Mouse (Mus musculus) C2C12 (cell line): ENCODE data around the gene Ltbp2. TPM values are rescaled to one million over a fixed set of nuclear protein-coding genes. Genes with fewer than 3 reads are reported as not detected.

ENCODE experiments used
- H3K27me3 ChIP-seq: one replicate; pipeline ENCODE4 v1.6.1; 2011; ENCODE audit not compliant: control insufficient read depth, insufficient read depth, insufficient read length
- H3K36me3 ChIP-seq: one replicate; pipeline ENCODE4 v1.6.1; 2011; ENCODE audit not compliant: control insufficient read depth, insufficient read depth
- H3K4me3 ChIP-seq: one replicate; pipeline ENCODE4 v1.5.1; 2011; ENCODE audit warnings: mild to moderate bottlenecking, control low read depth; ENCODE audit not compliant: poor library complexity, insufficient read depth, severe bottlenecking
- H3K79me2 ChIP-seq: one replicate; pipeline ENCODE4 v1.6.1; 2011; ENCODE audit not compliant: control insufficient read depth, insufficient read depth
- H3K79me3 ChIP-seq: one replicate; pipeline ENCODE4 v1.6.1; 2011; ENCODE audit warnings: low read depth, control low read depth
- H3ac ChIP-seq: one replicate; pipeline ENCODE3; 2011; ENCODE audit warnings: low read depth; ENCODE audit not compliant: control insufficient read depth, insufficient read length
- CEBPB ChIP-seq: IDR thresholded peaks from one replicate; pipeline ENCODE4 v1.6.1; 2011; ENCODE audit warnings: low read depth, mild to moderate bottlenecking, control low read depth, moderate library complexity
- CTCF ChIP-seq: IDR thresholded peaks from one replicate; pipeline ENCODE4 v1.5.1; 2011; ENCODE audit not compliant: control insufficient read depth, insufficient read depth, insufficient read length
- FOSL1 ChIP-seq: IDR thresholded peaks from one replicate; pipeline ENCODE4 v1.8.0; 2011; ENCODE audit warnings: mild to moderate bottlenecking, low read length; ENCODE audit not compliant: poor library complexity, insufficient read depth, severe bottlenecking
- MAX ChIP-seq: IDR thresholded peaks from one replicate; pipeline ENCODE4 v1.6.1; 2011; ENCODE audit warnings: mild to moderate bottlenecking, control low read depth
- MYOD1 ChIP-seq: IDR thresholded peaks from one replicate; pipeline ENCODE4 v1.6.1; 2011; ENCODE audit warnings: low read depth; ENCODE audit not compliant: control insufficient read depth, insufficient read length
- MYOG ChIP-seq: IDR thresholded peaks from one replicate; pipeline ENCODE4 v1.6.1; 2011; ENCODE audit not compliant: control insufficient read depth, insufficient read length; ENCODE audit errors: extremely low read depth
- USF1 ChIP-seq: IDR thresholded peaks from one replicate; pipeline ENCODE4 v1.6.1; 2011; ENCODE audit warnings: low read depth, mild to moderate bottlenecking, control low read depth, moderate library complexity
- polyA plus RNA-seq: library from polyadenylated mRNA; unstranded; fragments of >200 nt; fragmentation: generic; extraction: Trizol; gene quantifications from one replicate; pipeline ENCODE4 v1.2.1, GENCODE M21; 2012; ENCODE audit warnings: missing spikeins

Gene Ltbp2
- polyA plus RNA-seq, 1 experiment, result 49.5 TPM

DNA sequence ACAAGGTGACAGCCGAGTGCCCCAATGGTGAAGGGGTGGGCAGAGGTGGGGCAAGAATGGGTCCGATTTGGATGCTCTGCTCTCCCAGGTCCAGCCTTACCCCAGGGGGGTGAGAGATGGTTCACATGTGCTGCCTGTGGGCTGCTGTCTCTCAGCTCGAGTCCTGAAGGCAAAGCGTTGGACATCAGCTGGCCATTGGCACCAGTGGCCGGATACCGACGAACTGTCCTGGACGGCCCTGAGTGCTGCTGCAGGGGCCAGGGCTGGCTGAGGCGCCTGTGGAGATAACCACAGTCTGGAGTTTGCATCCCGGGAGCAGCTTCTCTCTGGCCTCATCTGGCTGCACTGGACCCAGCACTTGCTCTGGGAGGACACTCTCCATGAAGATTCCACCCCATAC is 44.7 kb downstream of the Ltbp2 start:
- TF ChIP-seq USF1, result no peak
- TF ChIP-seq MYOD1, result no peak
- TF ChIP-seq MYOG, result no peak
- TF ChIP-seq CTCF, result no peak
- no peak for TF ChIP-seq MAX
- Histone ChIP-seq H3K36me3 (peaks cover 23% of the 10 kb centered on the region), H3K79me2 (no peaks in the 10 kb centered on the region), H3K4me3 (no peak overlapping the region), H3K79me3 (no peaks in the 10 kb centered on the region), H3ac (no peak overlapping the region), H3K27me3 (no peaks in the 10 kb centered on the region)

DNA sequence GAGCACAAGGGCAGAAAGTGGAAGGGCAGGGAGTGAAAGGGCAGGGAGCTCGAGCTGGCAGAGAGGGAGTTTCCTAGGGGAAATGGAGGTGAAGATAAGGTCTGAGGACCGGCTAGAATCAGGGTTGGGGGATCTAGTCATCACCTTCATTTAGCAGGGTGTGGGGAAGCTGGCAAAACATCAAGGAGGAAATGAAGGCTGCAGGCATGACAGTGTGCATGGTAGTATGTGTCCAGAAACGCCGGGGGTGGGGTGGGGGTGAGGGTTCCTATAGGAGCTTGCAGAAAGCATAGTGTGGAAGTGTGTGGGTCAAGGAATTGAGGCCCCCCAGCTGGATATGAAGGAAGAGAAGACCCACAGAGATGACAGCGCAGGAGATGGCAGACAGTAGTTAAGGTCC is 45.2 kb downstream of the Ltbp2 start:
- Histone ChIP-seq H3K79me3 (no peaks in the 10 kb centered on the region), H3ac (no peak overlapping the region), H3K4me3 (no peak overlapping the region), H3K27me3 (no peaks in the 10 kb centered on the region), H3K36me3 (peaks cover 24% of the 10 kb centered on the region), H3K79me2 (no peaks in the 10 kb centered on the region)
- TF ChIP-seq FOSL1, result no peak
- no peak for TF ChIP-seq MYOD1
- TF ChIP-seq USF1, result no peak
- no peak for TF ChIP-seq MAX
- TF ChIP-seq CTCF, result no peak
- no peak for TF ChIP-seq CEBPB
- TF ChIP-seq MYOG, result no peak

DNA sequence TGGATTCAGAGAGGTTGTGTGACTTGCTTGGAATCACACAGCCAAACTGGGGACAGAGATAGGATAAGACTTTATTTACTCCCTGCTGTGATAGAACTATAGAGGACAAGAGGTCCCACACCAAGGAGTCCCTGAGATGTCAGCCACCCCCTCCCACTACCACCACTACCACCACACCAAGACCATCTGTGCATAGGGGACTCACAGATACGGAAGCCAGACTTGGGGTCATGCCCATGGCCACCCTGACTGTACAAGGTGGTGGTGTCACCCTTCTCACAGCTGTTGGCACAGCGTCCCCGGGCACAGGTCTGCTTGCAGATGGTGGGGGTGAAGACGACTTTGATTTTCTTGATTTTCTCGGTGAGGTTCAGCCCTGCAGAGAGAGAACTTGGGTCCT is 45.9 kb downstream of the Ltbp2 start:
- Histone ChIP-seq H3K36me3 (peaks cover 29% of the 10 kb centered on the region), H3K27me3 (no peaks in the 10 kb centered on the region), H3K79me2 (no peaks in the 10 kb centered on the region)

DNA sequence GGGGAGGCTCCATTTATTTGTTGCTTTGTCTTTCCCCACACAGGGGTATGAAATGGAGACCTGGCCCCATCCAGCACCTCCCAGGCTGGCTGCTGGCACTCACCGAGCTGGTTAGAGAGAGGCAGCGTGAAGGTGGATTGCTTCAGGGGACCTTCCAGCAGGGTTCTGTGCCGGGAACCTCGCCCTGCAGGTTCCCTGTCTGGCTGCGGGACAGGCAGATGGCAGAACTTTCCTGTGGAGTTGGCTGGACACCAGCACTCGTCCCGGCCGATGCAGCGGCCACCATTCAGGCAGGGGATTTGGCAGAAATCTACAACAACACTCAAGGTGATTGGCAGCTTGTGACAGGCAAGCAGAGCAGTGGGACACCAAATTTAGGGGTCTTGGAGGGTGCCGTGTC is 46.4 kb downstream of the Ltbp2 start:
- no peak overlapping the region for H3ac ChIP-seq
- no peaks in the 10 kb centered on the region for H3K79me2 ChIP-seq
- H3K27me3 ChIP-seq, result no peaks in the 10 kb centered on the region
- H3K36me3 ChIP-seq, result peaks cover 24% of the 10 kb centered on the region
- no peaks in the 10 kb centered on the region for H3K79me3 ChIP-seq
- no peak overlapping the region for H3K4me3 ChIP-seq
- TF ChIP-seq CEBPB (no peak), CTCF (no peak), MYOG (no peak), USF1 (no peak), FOSL1 (no peak)

More for the DNA sequence above, 45.9 kb downstream of the Ltbp2 start:
- Histone ChIP-seq H3K79me3 (no peaks in the 10 kb centered on the region), H3K4me3 (no peak overlapping the region), H3ac (no peak overlapping the region)
- TF ChIP-seq USF1 (no peak), MYOG (no peak), FOSL1 (no peak), CTCF (no peak), CEBPB (no peak), MAX (no peak), MYOD1 (no peak)

DNA sequence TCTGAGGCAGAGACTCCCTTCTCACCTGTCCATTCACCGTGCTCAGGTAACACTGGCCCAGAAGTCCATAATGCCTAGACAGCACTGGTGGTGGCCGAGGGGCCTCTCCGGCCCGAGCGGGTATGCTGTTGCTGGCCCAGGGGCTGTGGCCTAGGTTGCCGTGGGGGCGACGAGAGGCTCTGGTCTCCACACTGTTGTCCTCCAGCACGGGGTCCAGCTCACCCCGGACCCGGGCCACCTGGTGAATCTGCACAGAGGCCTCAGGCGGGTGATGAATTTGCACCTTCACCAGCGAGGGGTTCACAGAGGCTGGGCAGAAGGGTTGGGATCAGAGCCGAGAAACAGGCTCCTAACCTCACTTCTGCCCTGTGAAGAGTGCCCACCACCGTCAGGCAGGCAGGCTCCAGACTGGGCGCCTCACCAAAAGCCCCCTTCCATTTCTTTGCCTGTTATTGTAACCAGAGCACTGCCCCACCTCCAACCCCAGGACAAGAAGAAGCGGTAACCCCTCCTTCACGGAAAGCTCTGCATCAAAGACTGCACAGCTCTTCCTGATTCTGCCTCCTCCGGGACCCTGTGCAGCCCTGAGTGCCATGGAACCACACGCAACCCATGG is 47.1 kb downstream of the Ltbp2 start:
- Histone ChIP-seq H3K79me2 (no peaks in the 10 kb centered on the region), H3K79me3 (no peaks in the 10 kb centered on the region), H3K36me3 (peaks cover 21% of the 10 kb centered on the region), H3K4me3 (no peak overlapping the region), H3K27me3 (no peaks in the 10 kb centered on the region), H3ac (no peak overlapping the region)
- TF ChIP-seq FOSL1, result no peak
- no peak for TF ChIP-seq MYOD1
- no peak for TF ChIP-seq USF1
- TF ChIP-seq MAX, result no peak
- no peak for TF ChIP-seq MYOG
- TF ChIP-seq CTCF, result no peak
- no peak for TF ChIP-seq CEBPB
